9 mouse cellular contexts compared by ENCODE assay signal in genomic region chr1:151705723-151706396, GRCm38 (mm10). TPM values are rescaled to one million over a fixed set of nuclear protein-coding genes. Genes with fewer than 3 reads are reported as not detected.
DNase-seq lines count a peak whose midpoint lies in the region; ATAC-seq lines count a peak whose summit lies in the region.
"Had no signal": no experiment of that assay in that cellular context is flagged by ENCODE, and none has a peak within 500 bp of the region (broad histone marks: within the 10 kb centered on the region; RNA-seq: fewer than 3 reads in every experiment).

No protein-coding gene starts in this region.

- intact Hi-C loops in heart, postnatal 25 days (cut with DNase I), result loop anchor here (1.0 to 5.0 kb wide), 3 partner anchors 142 to 244 kb away; no protein-coding TSS in a partner anchor

- no peak overlapping the region for H3K27ac ChIP-seq in forebrain, embryonic 16.5 days (ENCODE audit: low read length)

- peak overlapping the region; percentile 32; the same call in 1 of the 2 replicates for H3K4me2 ChIP-seq in forebrain, embryonic 16.5 days (ENCODE audit: low read length)

- DNase-seq in MEL-GATA-1-ER (ENCODE audit: extremely low read depth, low read depth), result peak; percentile 49
- peak; percentile 75 to 83 for DNase-seq in cerebellum, adult 18-20 months
- DNase-seq in heart, postnatal 25 days (ENCODE audit: low spot score), result peak; percentile 46
- DNase-seq in layer of hippocampus, adult 11-12 months (ENCODE audit: low spot score), result peak; percentile 90
- peak; percentile 81 to 85 for DNase-seq in lung, adult 18-20 months
- peak; percentile 71 for DNase-seq in testis, postnatal 14 days (ENCODE audit: low spot score)

- no peak overlapping the region for H3K4me3 ChIP-seq in forebrain, embryonic 16.5 days (replicated peaks; ENCODE audit: low read length)
- H3K4me3 ChIP-seq: myocyte had no signal

- no peaks in the 10 kb centered on the region for H3K27me3 ChIP-seq in forebrain, embryonic 16.5 days (replicated peaks; ENCODE audit: control insufficient read depth, insufficient read depth, low read length)

- H3K9ac ChIP-seq in forebrain, embryonic 16.5 days (replicated peaks; ENCODE audit: low read depth, low read length), result no peak overlapping the region; the same call in 1 of the 2 replicates

- H3K4me1 ChIP-seq in forebrain, embryonic 16.5 days (replicated peaks; ENCODE audit: control insufficient read depth, insufficient read depth, low read length), result 0 out of 2 replicates have a peak, but pooled peaks cover 3% of the 10 kb centered on the region

- ATAC-seq in forebrain, embryonic 16.5 days, result peak; percentile 85
- ATAC-seq in neutrophil, adult 5-6 weeks (ENCODE audit: extremely low read depth, insufficient number of reproducible peaks, low FRiP score, poor library complexity, severe bottlenecking), result peak; percentile 86

- no peaks in the 10 kb centered on the region for H3K9me3 ChIP-seq in forebrain, embryonic 16.5 days (ENCODE audit: control insufficient read depth, low read length)

- WGBS in forebrain, embryonic 16.5 days, result 35% methylated on average over 11 of the region's 11 CpGs

- no peaks in the 10 kb centered on the region for H3K36me3 ChIP-seq in forebrain, embryonic 16.5 days (ENCODE audit: control insufficient read depth, insufficient read depth)

RNA-seq across cellular contexts. Expression of gene Edem3, which starts 49.3 kb away (rescaled TPM):
- polyA plus RNA-seq in forebrain, embryonic 16.5 days (2015; fragmentation: Nextera tagmentation; extraction: Ambion mirVana), result 21.2 and 21.5 TPM in 2 replicates
- 10 to 100 TPM; 19.7 to 22.1 TPM for total RNA-seq in heart, postnatal 25 days (2021)
- 39.0 and 42.5 TPM in 2 replicates for total RNA-seq in neutrophil, adult 5-6 weeks (2017)
